Mouse (Mus musculus): ENCODE data around the gene Golga1. TPM values are rescaled to one million over a fixed set of nuclear protein-coding genes. Genes with fewer than 3 reads are reported as not detected.

Golga1 gene
- polyA plus RNA-seq, 1 experiment from 2014 or later: 10.4 TPM

- no peaks in the 10 kb centered on the region for H3K27me3 ChIP-seq (ENCODE audit: control insufficient read depth, insufficient read depth, low read depth, low read length)
- no peaks in the 10 kb centered on the region for H3K36me3 ChIP-seq (ENCODE audit: control insufficient read depth, insufficient read depth)
- peak overlapping the region; percentile 37; the same call in 1 of the 2 replicates for H3K27ac ChIP-seq (ENCODE audit: low read length)
- no peak overlapping the region for H3K4me2 ChIP-seq (ENCODE audit: low read depth, low read length)
- H3K4me1 ChIP-seq (ENCODE audit: control insufficient read depth, low read depth, low read length): peaks cover 29% of the 10 kb centered on the region
- no peak overlapping the region for H3K4me3 ChIP-seq (ENCODE audit: low read depth, low read length)
- no peak overlapping the region for H3K9ac ChIP-seq (ENCODE audit: low read depth, low read length)
- WGBS (ENCODE audit: insufficient replicate concordance): 30% methylated on average over 2 of the region's 2 CpGs
- ATAC-seq (ENCODE audit: low read depth): peak; percentile 85
- H3K9me3 ChIP-seq (replicated peaks; ENCODE audit: control insufficient read depth, low read length): peaks cover under 1% of the 10 kb centered on the region; the same call in 1 of the 2 replicates
These were observed 76.4 kb downstream of the Golga1 start for GRCm38 (mm10) chr2:38988929-38989328.

- 68% methylated on average over 6 of the region's 6 CpGs for WGBS (ENCODE audit: insufficient replicate concordance)
- H3K36me3 ChIP-seq (ENCODE audit: control insufficient read depth, insufficient read depth): no peaks in the 10 kb centered on the region
- H3K27me3 ChIP-seq (ENCODE audit: control insufficient read depth, insufficient read depth, low read depth, low read length): no peaks in the 10 kb centered on the region
- no peak for ATAC-seq (ENCODE audit: low read depth)
- H3K27ac ChIP-seq (ENCODE audit: low read length): no peak overlapping the region
- no peak overlapping the region for H3K4me2 ChIP-seq (ENCODE audit: low read depth, low read length)
- H3K4me3 ChIP-seq (ENCODE audit: low read depth, low read length): no peak overlapping the region
- H3K9ac ChIP-seq (ENCODE audit: low read depth, low read length): no peak overlapping the region
- peaks cover 5% of the 10 kb centered on the region; the same call in 1 of the 2 replicates for H3K9me3 ChIP-seq (replicated peaks; ENCODE audit: control insufficient read depth, low read length)
- peaks cover 29% of the 10 kb centered on the region for H3K4me1 ChIP-seq (ENCODE audit: control insufficient read depth, low read depth, low read length)
These were observed 77.4 kb downstream of the Golga1 start for GRCm38 (mm10) chr2:38987803-38988510.

- ATAC-seq (ENCODE audit: low read depth): peak; percentile 17; the same call in 1 of the 2 replicates
- 44% methylated on average over 1 of the region's 1 CpGs for WGBS (ENCODE audit: insufficient replicate concordance)
- no peak overlapping the region for H3K27ac ChIP-seq (ENCODE audit: low read length)
These were observed 78.0 kb downstream of the Golga1 start for GRCm38 (mm10) chr2:38987371-38987770.

GRCm38 (mm10) chr2:38986580-38986979 lies 78.8 kb downstream of the Golga1 start:
- H3K27me3 ChIP-seq (ENCODE audit: control insufficient read depth, insufficient read depth, low read depth, low read length): no peaks in the 10 kb centered on the region
- no peak overlapping the region for H3K27ac ChIP-seq (ENCODE audit: low read length)
- no peak overlapping the region for H3K4me3 ChIP-seq (ENCODE audit: low read depth, low read length)
- WGBS (ENCODE audit: insufficient replicate concordance): 57% methylated on average over 3 of the region's 3 CpGs
- no peak overlapping the region for H3K4me2 ChIP-seq (ENCODE audit: low read depth, low read length)
- no peak for ATAC-seq (ENCODE audit: low read depth)
- H3K36me3 ChIP-seq (ENCODE audit: control insufficient read depth, insufficient read depth): no peaks in the 10 kb centered on the region
- H3K4me1 ChIP-seq (ENCODE audit: control insufficient read depth, low read depth, low read length): peaks cover 22% of the 10 kb centered on the region
- H3K9ac ChIP-seq (ENCODE audit: low read depth, low read length): no peak overlapping the region
- H3K9me3 ChIP-seq (replicated peaks; ENCODE audit: control insufficient read depth, low read length): peaks cover 5% of the 10 kb centered on the region; the same call in 1 of the 2 replicates

More at GRCm38 (mm10) chr2:38987371-38987770, 78.0 kb downstream of the Golga1 start:
- peaks cover 29% of the 10 kb centered on the region for H3K4me1 ChIP-seq (ENCODE audit: control insufficient read depth, low read depth, low read length)
- no peaks in the 10 kb centered on the region for H3K36me3 ChIP-seq (ENCODE audit: control insufficient read depth, insufficient read depth)
- no peak overlapping the region for H3K4me3 ChIP-seq (ENCODE audit: low read depth, low read length)
- H3K9ac ChIP-seq (ENCODE audit: low read depth, low read length): no peak overlapping the region
- H3K4me2 ChIP-seq (ENCODE audit: low read depth, low read length): no peak overlapping the region
- H3K9me3 ChIP-seq (replicated peaks; ENCODE audit: control insufficient read depth, low read length): peaks cover 5% of the 10 kb centered on the region; the same call in 1 of the 2 replicates
- no peaks in the 10 kb centered on the region for H3K27me3 ChIP-seq (ENCODE audit: control insufficient read depth, insufficient read depth, low read depth, low read length)

- H3K27ac ChIP-seq (ENCODE audit: low read length): no peak overlapping the region
- H3K27me3 ChIP-seq (ENCODE audit: control insufficient read depth, insufficient read depth, low read depth, low read length): peaks cover 5% of the 10 kb centered on the region
- no peak overlapping the region for H3K4me2 ChIP-seq (ENCODE audit: low read depth, low read length)
- ATAC-seq (ENCODE audit: low read depth): no peak
- no peak overlapping the region for H3K9ac ChIP-seq (ENCODE audit: low read depth, low read length)
- H3K36me3 ChIP-seq (ENCODE audit: control insufficient read depth, insufficient read depth): no peaks in the 10 kb centered on the region
- 83% methylated on average over 2 of the region's 2 CpGs for WGBS (ENCODE audit: insufficient replicate concordance)
- no peak overlapping the region for H3K4me3 ChIP-seq (ENCODE audit: low read depth, low read length)
- H3K4me1 ChIP-seq (ENCODE audit: control insufficient read depth, low read depth, low read length): peaks cover 13% of the 10 kb centered on the region
- peaks cover 5% of the 10 kb centered on the region; the same call in 1 of the 2 replicates for H3K9me3 ChIP-seq (replicated peaks; ENCODE audit: control insufficient read depth, low read length)
These were observed 81.9 kb downstream of the Golga1 start for GRCm38 (mm10) chr2:38983456-38983855.

- H3K27ac ChIP-seq (ENCODE audit: low read length): no peak overlapping the region
- H3K36me3 ChIP-seq (ENCODE audit: control insufficient read depth, insufficient read depth): no peaks in the 10 kb centered on the region
- peaks cover 5% of the 10 kb centered on the region for H3K27me3 ChIP-seq (ENCODE audit: control insufficient read depth, insufficient read depth, low read depth, low read length)
- no peak overlapping the region for H3K4me3 ChIP-seq (ENCODE audit: low read depth, low read length)
- no peaks in the 10 kb centered on the region; the same call in 1 of the 2 replicates for H3K4me1 ChIP-seq (ENCODE audit: control insufficient read depth, low read depth, low read length)
- no peak overlapping the region for H3K4me2 ChIP-seq (ENCODE audit: low read depth, low read length)
- H3K9me3 ChIP-seq (replicated peaks; ENCODE audit: control insufficient read depth, low read length): no peaks in the 10 kb centered on the region
- WGBS (ENCODE audit: insufficient replicate concordance): 65% methylated on average over 4 of the region's 4 CpGs
- ATAC-seq (ENCODE audit: low read depth): no peak
- H3K9ac ChIP-seq (ENCODE audit: low read depth, low read length): no peak overlapping the region
These were observed 87.5 kb downstream of the Golga1 start for GRCm38 (mm10) chr2:38977837-38978236.

- Histone ChIP-seq H3K9ac (ENCODE audit: low read depth, low read length) (no peak overlapping the region), H3K4me1 (ENCODE audit: control insufficient read depth, low read depth, low read length) (peaks cover under 1% of the 10 kb centered on the region; the same call in 1 of the 2 replicates), H3K4me2 (ENCODE audit: low read depth, low read length) (no peak overlapping the region), H3K27me3 (ENCODE audit: control insufficient read depth, insufficient read depth, low read depth, low read length) (peaks cover 5% of the 10 kb centered on the region), H3K4me3 (ENCODE audit: low read depth, low read length) (no peak overlapping the region), H3K36me3 (ENCODE audit: control insufficient read depth, insufficient read depth) (no peaks in the 10 kb centered on the region), H3K9me3 (replicated peaks; ENCODE audit: control insufficient read depth, low read length) (no peaks in the 10 kb centered on the region), H3K27ac (ENCODE audit: low read length) (no peak overlapping the region)
- WGBS (ENCODE audit: insufficient replicate concordance): 67% methylated on average over 21 of the region's 21 CpGs
- ATAC-seq (ENCODE audit: low read depth): no peak
These were observed 89.2 kb downstream of the Golga1 start for GRCm38 (mm10) chr2:38975941-38976805.

- peaks cover 5% of the 10 kb centered on the region for H3K27me3 ChIP-seq (ENCODE audit: control insufficient read depth, insufficient read depth, low read depth, low read length)
- no peaks in the 10 kb centered on the region for H3K9me3 ChIP-seq (replicated peaks; ENCODE audit: control insufficient read depth, low read length)
- H3K27ac ChIP-seq (ENCODE audit: low read length): no peak overlapping the region
- H3K4me2 ChIP-seq (ENCODE audit: low read depth, low read length): no peak overlapping the region
- H3K9ac ChIP-seq (ENCODE audit: low read depth, low read length): no peak overlapping the region
- ATAC-seq (ENCODE audit: low read depth): no peak
- 63% methylated on average over 3 of the region's 3 CpGs for WGBS (ENCODE audit: insufficient replicate concordance)
- H3K4me3 ChIP-seq (ENCODE audit: low read depth, low read length): no peak overlapping the region
- no peaks in the 10 kb centered on the region for H3K36me3 ChIP-seq (ENCODE audit: control insufficient read depth, insufficient read depth)
- H3K4me1 ChIP-seq (ENCODE audit: control insufficient read depth, low read depth, low read length): peaks cover 10% of the 10 kb centered on the region
These were observed 90.2 kb downstream of the Golga1 start for GRCm38 (mm10) chr2:38975181-38975580.

Data from liver, embryonic 16.5 days (tissue).